Mouse (Mus musculus): ENCODE data around the gene Dus2. TPM values are rescaled to one million over a fixed set of nuclear protein-coding genes. Genes with fewer than 3 reads are reported as not detected.

The Dus2 gene
- total RNA-seq, 1 experiment: 17.4 TPM

- no peak for DNase-seq (ENCODE audit: low read depth, low spot score)
- in situ Hi-C loops (cut with MboI; ENCODE audit: low sequenced_read_pairs in 2 of 2, unreplicated experiment in 2 of 2): no loop called here
- H3K36me3 ChIP-seq (ENCODE audit: control insufficient read depth, insufficient read depth, low read length, poor library complexity, severe bottlenecking): peaks cover 17% of the 10 kb centered on the region
- no peaks in the 10 kb centered on the region for H3K4me1 ChIP-seq (ENCODE audit: control insufficient read depth in 2 of 2, insufficient read depth in 2 of 2, low read length in 2 of 2, poor library complexity in 1 of 2)
- no peak overlapping the region for H3K4me3 ChIP-seq (ENCODE audit: insufficient read depth in 1 of 2, low read depth in 1 of 2, low read length in 2 of 2, poor library complexity in 1 of 2, severe bottlenecking in 1 of 2)
- no peak overlapping the region for H3K9ac ChIP-seq (ENCODE audit: insufficient read depth, low read depth, low read length, poor library complexity, severe bottlenecking)
- TF ChIP-seq ZNF384 (IDR thresholded peaks at IDR 0.05; ENCODE audit: low read depth, low read length) (no peak), HCFC1 (IDR thresholded peaks at IDR 0.05; ENCODE audit: borderline replicate concordance, insufficient read depth, low read length) (no peak), CHD2 (IDR thresholded peaks at IDR 0.05; ENCODE audit: low read depth, low read length) (no peak), MAFK (IDR thresholded peaks at IDR 0.05; ENCODE audit: insufficient read depth, low read depth, low read length) (no peak), ZC3H11A (IDR thresholded peaks at IDR 0.05; ENCODE audit: borderline replicate concordance, low read depth, low read length) (no peak)
- H3K9me3 ChIP-seq (ENCODE audit: control insufficient read depth, insufficient read depth, low read depth, low read length): no peaks in the 10 kb centered on the region
- no peak overlapping the region for H3K27ac ChIP-seq (ENCODE audit: insufficient read depth, low read depth, low read length, poor library complexity, severe bottlenecking)
These were observed 56.9 kb downstream of the Dus2 start for GRCm38 (mm10) chr8:106047854-106048630.

GRCm38 (mm10) chr8:106049840-106050239 lies 58.7 kb downstream of the Dus2 start:
- Histone ChIP-seq H3K9me3 (ENCODE audit: control insufficient read depth, insufficient read depth, low read depth, low read length) (no peaks in the 10 kb centered on the region), H3K9ac (ENCODE audit: insufficient read depth, low read depth, low read length, poor library complexity, severe bottlenecking) (no peak overlapping the region), H3K4me3 (ENCODE audit: insufficient read depth in 1 of 2, low read depth in 1 of 2, low read length in 2 of 2, poor library complexity in 1 of 2, severe bottlenecking in 1 of 2) (no peak overlapping the region), H3K4me1 (ENCODE audit: control insufficient read depth in 2 of 2, insufficient read depth in 2 of 2, low read length in 2 of 2, poor library complexity in 1 of 2) (peaks cover 6% of the 10 kb centered on the region in 2 experiments), H3K27ac (ENCODE audit: insufficient read depth, low read depth, low read length, poor library complexity, severe bottlenecking) (no peak overlapping the region), H3K36me3 (ENCODE audit: control insufficient read depth, insufficient read depth, low read length, poor library complexity, severe bottlenecking) (peaks cover 16% of the 10 kb centered on the region)
- no peak for DNase-seq (ENCODE audit: low read depth, low spot score)
- in situ Hi-C loops (cut with MboI; ENCODE audit: low sequenced_read_pairs in 2 of 2, unreplicated experiment in 2 of 2): no loop called here
- TF ChIP-seq CHD2 (IDR thresholded peaks at IDR 0.05; ENCODE audit: low read depth, low read length) (no peak), ZC3H11A (IDR thresholded peaks at IDR 0.05; ENCODE audit: borderline replicate concordance, low read depth, low read length) (no peak), MAFK (IDR thresholded peaks at IDR 0.05; ENCODE audit: insufficient read depth, low read depth, low read length) (no peak), ZNF384 (IDR thresholded peaks at IDR 0.05; ENCODE audit: low read depth, low read length) (no peak)

- in situ Hi-C loops (cut with MboI; ENCODE audit: low sequenced_read_pairs in 2 of 2, unreplicated experiment in 2 of 2): no loop called here
These were observed 59.9 kb downstream of the Dus2 start for GRCm38 (mm10) chr8:106051068-106051467.

GRCm38 (mm10) chr8:106052510-106053089 lies 61.5 kb downstream of the Dus2 start:
- Histone ChIP-seq H3K27ac (ENCODE audit: insufficient read depth, low read depth, low read length, poor library complexity, severe bottlenecking) (no peak overlapping the region), H3K4me3 (ENCODE audit: insufficient read depth in 1 of 2, low read depth in 1 of 2, low read length in 2 of 2, poor library complexity in 1 of 2, severe bottlenecking in 1 of 2) (no peak overlapping the region), H3K9ac (ENCODE audit: insufficient read depth, low read depth, low read length, poor library complexity, severe bottlenecking) (no peak overlapping the region), H3K9me3 (ENCODE audit: control insufficient read depth, insufficient read depth, low read depth, low read length) (no peaks in the 10 kb centered on the region), H3K36me3 (ENCODE audit: control insufficient read depth, insufficient read depth, low read length, poor library complexity, severe bottlenecking) (peaks cover 14% of the 10 kb centered on the region), H3K4me1 (ENCODE audit: control insufficient read depth in 2 of 2, insufficient read depth in 2 of 2, low read length in 2 of 2, poor library complexity in 1 of 2) (peaks cover 11% of the 10 kb centered on the region in 2 experiments)
- TF ChIP-seq ZNF384 (IDR thresholded peaks at IDR 0.05; ENCODE audit: low read depth, low read length) (no peak), CHD2 (IDR thresholded peaks at IDR 0.05; ENCODE audit: low read depth, low read length) (no peak), HCFC1 (IDR thresholded peaks at IDR 0.05; ENCODE audit: borderline replicate concordance, insufficient read depth, low read length) (no peak), MAFK (IDR thresholded peaks at IDR 0.05; ENCODE audit: insufficient read depth, low read depth, low read length) (no peak), ZC3H11A (IDR thresholded peaks at IDR 0.05; ENCODE audit: borderline replicate concordance, low read depth, low read length) (no peak)
- in situ Hi-C loops (cut with MboI; ENCODE audit: low sequenced_read_pairs in 2 of 2, unreplicated experiment in 2 of 2): no loop called here
- DNase-seq (ENCODE audit: low read depth, low spot score): no peak

More at GRCm38 (mm10) chr8:106051068-106051467, 59.9 kb downstream of the Dus2 start:
- Histone ChIP-seq H3K4me1 (ENCODE audit: control insufficient read depth in 2 of 2, insufficient read depth in 2 of 2, low read length in 2 of 2, poor library complexity in 1 of 2) (peaks cover 11% of the 10 kb centered on the region in 2 experiments), H3K4me3 (ENCODE audit: insufficient read depth in 1 of 2, low read depth in 1 of 2, low read length in 2 of 2, poor library complexity in 1 of 2, severe bottlenecking in 1 of 2) (no peak overlapping the region), H3K9me3 (ENCODE audit: control insufficient read depth, insufficient read depth, low read depth, low read length) (no peaks in the 10 kb centered on the region), H3K27ac (ENCODE audit: insufficient read depth, low read depth, low read length, poor library complexity, severe bottlenecking) (no peak overlapping the region), H3K9ac (ENCODE audit: insufficient read depth, low read depth, low read length, poor library complexity, severe bottlenecking) (no peak overlapping the region), H3K36me3 (ENCODE audit: control insufficient read depth, insufficient read depth, low read length, poor library complexity, severe bottlenecking) (peaks cover 14% of the 10 kb centered on the region)
- TF ChIP-seq HCFC1 (IDR thresholded peaks at IDR 0.05; ENCODE audit: borderline replicate concordance, insufficient read depth, low read length) (no peak), ZC3H11A (IDR thresholded peaks at IDR 0.05; ENCODE audit: borderline replicate concordance, low read depth, low read length) (no peak)
- DNase-seq (ENCODE audit: low read depth, low spot score): no peak
